Comparison of ENCODE assay signal across 16 mouse cellular contexts in the genomic region with DNA sequence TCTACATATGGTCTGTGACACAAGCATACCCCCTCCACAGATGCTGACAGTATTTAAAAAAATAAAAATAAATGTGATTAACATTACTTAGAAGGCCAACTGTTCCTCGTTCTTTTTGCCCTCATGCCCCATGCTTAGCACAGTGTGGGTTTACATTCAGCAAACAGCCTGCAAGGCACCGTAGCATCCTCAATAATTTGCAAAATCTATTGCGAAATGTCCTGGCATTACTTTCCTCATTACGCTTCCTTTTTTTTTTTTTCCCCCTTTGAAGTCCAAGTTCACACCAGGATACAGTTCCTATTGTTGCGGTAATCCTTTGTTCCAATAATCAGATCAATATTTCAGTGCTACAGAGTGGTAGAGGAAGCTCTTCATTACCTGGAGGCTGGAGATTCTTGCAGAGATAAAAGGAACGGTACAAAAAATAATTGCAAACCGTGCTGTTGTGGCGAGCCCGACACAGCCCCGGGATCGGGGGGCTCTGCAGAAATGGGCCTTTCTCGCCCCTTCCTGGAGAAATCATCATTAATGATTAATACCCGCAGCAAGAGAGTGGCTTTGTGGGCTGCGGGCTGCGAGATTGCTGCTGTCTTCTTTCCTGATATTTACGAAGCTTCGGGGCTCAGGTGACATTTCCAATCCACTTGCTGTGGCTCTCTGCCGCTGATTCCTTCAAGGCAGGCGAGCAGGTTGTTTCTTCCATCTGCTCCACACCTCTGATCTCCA. TPM values are rescaled to one million over a fixed set of nuclear protein-coding genes. Genes with fewer than 3 reads are reported as not detected.
DNase-seq lines count a peak whose midpoint lies in the region; ATAC-seq and TF ChIP-seq lines count a peak whose summit lies in the region.
"Had no signal": no experiment of that assay in that cellular context is flagged by ENCODE, and none has a peak within 500 bp of the region (broad histone marks: within the 10 kb centered on the region; RNA-seq: fewer than 3 reads in every experiment).

No protein-coding gene starts in this region.

- no peaks in the 10 kb centered on the region; the same call in 1 of the 2 replicates for H3K27me3 ChIP-seq in cerebellum, adult 2 months (ENCODE audit: control insufficient read depth, insufficient read depth, low read length)
- no peaks in the 10 kb centered on the region for H3K27me3 ChIP-seq in hindbrain, embryonic 15.5 days
- no peaks in the 10 kb centered on the region for H3K27me3 ChIP-seq in neural tube, embryonic 13.5 days

- no peaks in the 10 kb centered on the region for H3K4me1 ChIP-seq in cerebellum, adult 2 months (ENCODE audit: control insufficient read depth, insufficient read depth, low read length)
- H3K4me1 ChIP-seq in hindbrain, embryonic 15.5 days (replicated peaks): peaks cover 16% of the 10 kb centered on the region
- H3K4me1 ChIP-seq in neural tube, embryonic 13.5 days (replicated peaks): peaks cover 26% of the 10 kb centered on the region

- no peaks in the 10 kb centered on the region for H3K9me3 ChIP-seq in hindbrain, embryonic 15.5 days
- no peaks in the 10 kb centered on the region for H3K9me3 ChIP-seq in neural tube, embryonic 13.5 days

- H3K9ac ChIP-seq in hindbrain, embryonic 15.5 days: peak overlapping the region; percentile 37
- peak overlapping the region; percentile 52 for H3K9ac ChIP-seq in neural tube, embryonic 13.5 days

- TF ChIP-seq POLR2A in cerebellum, adult 2 months (IDR thresholded peaks at IDR 0.05; ENCODE audit: borderline replicate concordance, insufficient read depth, low read length): no peak

- H3K4me3 ChIP-seq in cerebellum, adult 2 months (replicated peaks; ENCODE audit: insufficient read depth, low read depth, low read length): no peak overlapping the region
- H3K4me3 ChIP-seq in left cerebral cortex, adult 2 months: peak overlapping the region; percentile 10; the same call in 1 of the 2 replicates
- peak overlapping the region; percentile 29 for H3K4me3 ChIP-seq in hindbrain, embryonic 15.5 days
- peak overlapping the region; percentile 9; the same call in 1 of the 2 replicates for H3K4me3 ChIP-seq in neural tube, embryonic 13.5 days

- intact Hi-C loops in left cerebral cortex, adult 2 months (cut with DNase I): no loop called here

- no peak; the same call in 1 of the 2 replicates for ATAC-seq in hindbrain, embryonic 15.5 days (ENCODE audit: low FRiP score, low read depth)
- ATAC-seq in neural tube, embryonic 13.5 days (ENCODE audit: low read depth): peak; percentile 48

- H3K27ac ChIP-seq in cerebellum, adult 2 months (ENCODE audit: insufficient read depth, low read length): no peak overlapping the region
- no peak overlapping the region for H3K27ac ChIP-seq in left cerebral cortex, adult 2 months
- peak overlapping the region; percentile 82 for H3K27ac ChIP-seq in hindbrain, embryonic 15.5 days (replicated peaks)
- H3K27ac ChIP-seq in neural tube, embryonic 13.5 days (replicated peaks): peak overlapping the region; percentile 79
- H3K27ac ChIP-seq: macrophage had no signal

- H3K4me2 ChIP-seq in hindbrain, embryonic 15.5 days: peak overlapping the region; percentile 54
- peak overlapping the region; percentile 42 for H3K4me2 ChIP-seq in neural tube, embryonic 13.5 days
- H3K4me2 ChIP-seq: liver, embryonic 11.5 days had no signal

- TF ChIP-seq CTCF in cerebellum, adult 2 months (IDR thresholded peaks at IDR 0.05; ENCODE audit: borderline replicate concordance, insufficient read depth, low read depth, low read length): no peak
- no peak for TF ChIP-seq CTCF in left cerebral cortex, adult 2 months (IDR thresholded peaks at IDR 0.05)

- DNase-seq in cerebellum, adult 2 months: peak; percentile 12 to 13
- DNase-seq in cerebellum, postnatal 4 days (ENCODE audit: low spot score in 2 of 2): no peak
- no peak for DNase-seq in left cerebral cortex, adult 2 months (ENCODE audit: extremely low spot score in 1 of 2, low spot score in 2 of 2)
- no peak for DNase-seq in left cerebral cortex, adult 18-20 months (ENCODE audit: low spot score in 2 of 2)
- no peak for DNase-seq in Muller cell, postnatal 12 days (ENCODE audit: inconsistent ontology term)
- DNase-seq in layer of hippocampus, adult 8-10 months (ENCODE audit: low spot score in 2 of 2): no peak
- DNase-seq: thymus, adult 18-20 months had no signal

- WGBS in cerebellum, adult 2 months: 63% methylated on average over 19 of the region's 19 CpGs
- 41% methylated on average over 19 of the region's 19 CpGs for WGBS in hindbrain, embryonic 15.5 days
- 37% methylated on average over 19 of the region's 19 CpGs for WGBS in neural tube, embryonic 13.5 days

- H3K36me3 ChIP-seq in hindbrain, embryonic 15.5 days: no peaks in the 10 kb centered on the region
- no peaks in the 10 kb centered on the region for H3K36me3 ChIP-seq in neural tube, embryonic 13.5 days

RNA-seq across cellular contexts. Expression of gene Tas2r134, which starts 27.7 kb away (rescaled TPM):
- not detected in 2 replicates for polyA plus RNA-seq in cerebellum, adult 2 months (2012; rRNA removed)
- not detected for total RNA-seq in left cerebral cortex, adult 2 months (2021)
- not detected for total RNA-seq in left cerebral cortex, adult 18-20 months (2021)
- not detected in 2 replicates for polyA plus RNA-seq in hindbrain, embryonic 15.5 days (2015; fragmentation: Nextera tagmentation; extraction: Ambion mirVana)
- not detected in 2 replicates for polyA plus RNA-seq in neural tube, embryonic 13.5 days (2015; fragmentation: Nextera tagmentation; extraction: Ambion mirVana)
- total RNA-seq in layer of hippocampus, adult 8-10 months (2022): not detected
- total RNA-seq: gastrocnemius, postnatal 4 days; hematopoietic stem cell, adult 5-6 weeks; layer of hippocampus, postnatal 25 days had no signal
- polyA plus RNA-seq: embryonic facial prominence, embryonic 14.5 days; liver, embryonic 11.5 days; macrophage; spleen, adult 2 months had no signal

Comparison
In these comparisons a context has a peak if more than half of its experiments do, and no peak if none do; other contexts are left out.
1. DNase-seq: peak in cerebellum, adult 2 months (2 of 2); none in cerebellum, postnatal 4 days (0 of 2), left cerebral cortex, adult 2 months (0 of 2), left cerebral cortex, adult 18-20 months (0 of 2), Muller cell, postnatal 12 days (single experiment) and layer of hippocampus, adult 8-10 months (0 of 2).
2. H3K27ac ChIP-seq: peak in hindbrain, embryonic 15.5 days (single experiment) and neural tube, embryonic 13.5 days (single experiment); none in cerebellum, adult 2 months (single experiment) and left cerebral cortex, adult 2 months (single experiment).